Mouse (Mus musculus) intestine, postnatal 0 days (tissue): Measurements from ENCODE around the gene Mob1a. TPM values are rescaled to one million over a fixed set of nuclear protein-coding genes. Genes with fewer than 3 reads are reported as not detected.

Experiments
- ATAC-seq: fragments of 200-750 bp; cut with Nextera tagmentation; 2 replicates; pipeline ENCODE4 v1.8.0; 2017; ENCODE audit warnings: mild to moderate bottlenecking, moderate TSS enrichment, moderate library complexity
- H3K27ac ChIP-seq: fragments of 300-500 bp; sonication (generic); 2 replicates; pipeline ENCODE4 v1.5.1; 2014; ENCODE audit warnings: mild to moderate bottlenecking, low read depth, low read length, moderate library complexity
- H3K27me3 ChIP-seq: fragments of 300-500 bp; sonication (generic); replicated peaks from 2 replicates; pipeline ENCODE4 v1.6.1; 2014; ENCODE audit warnings: low read length, mixed read lengths; ENCODE audit not compliant: control insufficient read depth, insufficient read depth
- H3K36me3 ChIP-seq: fragments of 300-500 bp; sonication (generic); 2 replicates; pipeline ENCODE4 v1.6.1; 2014; ENCODE audit warnings: mild to moderate bottlenecking, moderate library complexity; ENCODE audit not compliant: control insufficient read depth, insufficient read depth
- H3K4me1 ChIP-seq: fragments of 300-500 bp; sonication (generic); replicated peaks from 2 replicates; pipeline ENCODE4 v1.6.1; 2014; ENCODE audit warnings: antibody characterized with exemption, low read length, mixed read lengths; ENCODE audit not compliant: control insufficient read depth, insufficient read depth
- H3K4me2 ChIP-seq: fragments of 300-500 bp; sonication (generic); replicated peaks from 2 replicates; pipeline ENCODE4 v1.6.1; 2014; ENCODE audit warnings: low read depth, mild to moderate bottlenecking, moderate library complexity
- H3K4me3 ChIP-seq: fragments of 300-500 bp; sonication (generic); 2 replicates; pipeline ENCODE4 v1.5.1; 2014; ENCODE audit warnings: low read depth, low read length
- H3K9ac ChIP-seq: fragments of 300-500 bp; sonication (generic); 2 replicates; pipeline ENCODE4 v1.6.1; 2014; ENCODE audit warnings: mild to moderate bottlenecking, low read depth, low read length
- H3K9me3 ChIP-seq: fragments of 300-500 bp; sonication (generic); 2 replicates; pipeline ENCODE4 v1.6.1; 2016; ENCODE audit warnings: mixed run types; ENCODE audit not compliant: control insufficient read depth
- CTCF ChIP-seq: sonication (generic); IDR thresholded peaks from 2 replicates; pipeline ENCODE4 v1.5.1; 2016; ENCODE audit warnings: low read depth, mild to moderate bottlenecking, control low read depth, antibody characterized with exemption, moderate library complexity
- WGBS: fragments of 180-500 bp; shearing (Covaris S2); extraction: QIAGEN DNeasy Blood & Tissue Kit; methylation state at CpG from one replicate; pipeline ENCODE4 v1.1.7; 2014; 5-methylcytosine and 5-hydroxymethylcytosine counted together
- polyA plus RNA-seq: library from polyadenylated mRNA; unstranded; fragments of >200 nt; fragmentation: Nextera tagmentation; extraction: Ambion mirVana; gene quantifications from 2 replicates; pipeline ENCODE4 v1.2.1, GENCODE M21; 2015

Gene Mob1a
- polyA plus RNA-seq, 1 experiment from 2014 or later: 29.7 TPM

DNA sequence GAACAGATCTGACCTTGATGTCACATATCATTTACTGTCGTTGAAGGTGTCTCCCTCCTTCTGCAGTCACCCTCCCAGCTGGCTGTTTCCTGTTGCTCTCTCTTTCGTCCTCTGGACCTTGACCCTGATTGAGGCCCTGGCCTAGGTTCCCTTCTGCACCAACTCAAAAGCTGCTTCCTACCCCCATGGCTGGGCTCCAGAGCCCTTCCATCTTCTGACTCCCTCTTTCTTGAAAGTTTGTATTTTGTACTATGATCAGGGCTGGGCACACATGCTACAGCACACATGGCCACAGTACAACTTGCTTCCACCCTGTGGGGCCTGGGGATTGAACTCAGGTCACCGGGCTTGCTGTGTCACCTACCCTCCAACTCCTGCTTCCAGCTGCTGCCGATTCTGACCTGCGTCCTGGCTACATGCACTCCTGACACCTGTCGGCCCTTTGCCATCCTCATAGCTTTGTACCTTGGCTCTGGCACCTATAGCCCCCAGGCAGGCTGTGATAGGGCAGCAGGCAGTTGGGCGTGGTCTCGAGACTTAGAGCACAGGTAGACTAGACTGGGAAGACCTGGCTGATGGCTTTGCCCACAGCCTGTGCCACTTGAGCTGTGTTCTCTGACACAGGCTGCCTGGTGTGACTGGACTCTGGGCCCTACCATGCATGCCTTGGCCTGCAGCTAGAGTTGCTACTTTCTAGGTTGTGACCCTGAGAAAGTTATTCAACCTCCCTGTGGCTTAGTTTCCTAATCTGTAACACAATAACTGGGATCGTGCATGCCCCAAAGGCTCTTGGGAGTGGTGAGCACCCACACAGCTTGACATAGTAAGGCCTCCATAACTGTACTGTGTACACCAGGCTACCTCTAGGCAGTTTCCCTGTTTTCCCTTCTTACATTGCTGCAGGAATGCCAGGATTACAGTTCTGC lies 29.3 kb downstream of the Mob1a start:
- no peak for TF ChIP-seq CTCF
- Histone ChIP-seq H3K27ac (peak overlapping the region; percentile 68), H3K9ac (no peak overlapping the region), H3K27me3 (no peaks in the 10 kb centered on the region), H3K36me3 (peaks cover 40% of the 10 kb centered on the region), H3K4me1 (peaks cover 2% of the 10 kb centered on the region; the same call in 1 of the 2 replicates), H3K4me2 (no peak overlapping the region; the same call in 1 of the 2 replicates), H3K9me3 (no peaks in the 10 kb centered on the region), H3K4me3 (no peak overlapping the region)
- 48% methylated on average over 9 of the region's 9 CpGs for WGBS
- ATAC-seq: peak; percentile 73

- TF ChIP-seq CTCF: peak; percentile 99
- Histone ChIP-seq H3K27ac (no peak overlapping the region), H3K4me2 (no peak overlapping the region), H3K9me3 (no peaks in the 10 kb centered on the region), H3K27me3 (no peaks in the 10 kb centered on the region), H3K4me3 (no peak overlapping the region), H3K9ac (no peak overlapping the region), H3K4me1 (no peaks in the 10 kb centered on the region), H3K36me3 (peaks cover 47% of the 10 kb centered on the region)
- WGBS: 22% methylated on average over 7 of the region's 7 CpGs
- ATAC-seq: peak; percentile 15; the same call in 1 of the 2 replicates
These were observed 30.8 kb downstream of the Mob1a start for GRCm38 (mm10) chr6:83356569-83357138.

- no peak overlapping the region for H3K4me3 ChIP-seq
- no peak for ATAC-seq
- H3K27ac ChIP-seq: no peak overlapping the region
- H3K36me3 ChIP-seq: peaks cover 51% of the 10 kb centered on the region
- H3K27me3 ChIP-seq: no peaks in the 10 kb centered on the region
- H3K4me1 ChIP-seq: no peaks in the 10 kb centered on the region
- 89% methylated on average over 10 of the region's 10 CpGs for WGBS
- H3K9ac ChIP-seq: no peak overlapping the region
- TF ChIP-seq CTCF: no peak
- no peaks in the 10 kb centered on the region for H3K9me3 ChIP-seq
- H3K4me2 ChIP-seq: no peak overlapping the region
These were observed 31.6 kb downstream of the Mob1a start for GRCm38 (mm10) chr6:83357436-83357835.

- no peak overlapping the region for H3K4me2 ChIP-seq
- H3K27ac ChIP-seq: no peak overlapping the region
- H3K4me1 ChIP-seq: no peaks in the 10 kb centered on the region
- no peaks in the 10 kb centered on the region for H3K27me3 ChIP-seq
- H3K9me3 ChIP-seq: no peaks in the 10 kb centered on the region
- ATAC-seq: no peak
- WGBS: 83% methylated on average over 11 of the region's 11 CpGs
- no peak for TF ChIP-seq CTCF
- no peak overlapping the region for H3K4me3 ChIP-seq
- peaks cover 49% of the 10 kb centered on the region for H3K36me3 ChIP-seq
- H3K9ac ChIP-seq: no peak overlapping the region
These were observed 35.9 kb downstream of the Mob1a start for GRCm38 (mm10) chr6:83361523-83362248.

GRCm38 (mm10) chr6:83363075-83363474 lies 37.3 kb downstream of the Mob1a start:
- H3K9me3 ChIP-seq: no peaks in the 10 kb centered on the region
- peaks cover 55% of the 10 kb centered on the region for H3K36me3 ChIP-seq
- H3K4me2 ChIP-seq: no peak overlapping the region

More at GRCm38 (mm10) chr6:83363075-83363474, 37.3 kb downstream of the Mob1a start:
- Histone ChIP-seq H3K4me1 (no peaks in the 10 kb centered on the region), H3K4me3 (no peak overlapping the region), H3K9ac (no peak overlapping the region), H3K27me3 (no peaks in the 10 kb centered on the region), H3K27ac (no peak overlapping the region)
- WGBS: 88% methylated on average over 12 of the region's 12 CpGs
- TF ChIP-seq CTCF: no peak
- ATAC-seq: no peak
